Mouse (Mus musculus) lung, embryonic 16.5 days (tissue): ENCODE data around the gene Morc3. TPM values are rescaled to one million over a fixed set of nuclear protein-coding genes. Genes with fewer than 3 reads are reported as not detected.

Source experiments
- ATAC-seq: fragments of 200-750 bp; cut with Nextera tagmentation; 2 replicates; pipeline ENCODE4 v1.8.0; 2017; ENCODE audit warnings: low read depth, mild to moderate bottlenecking, moderate library complexity
- H3K27ac ChIP-seq: fragments of 300-500 bp; sonication (generic); 2 replicates; pipeline ENCODE4 v1.5.1; 2014; ENCODE audit warnings: mild to moderate bottlenecking, control low read depth, low read length
- H3K27me3 ChIP-seq: fragments of 300-500 bp; sonication (generic); 2 replicates; pipeline ENCODE4 v1.6.1; 2014; ENCODE audit warnings: low read depth, low read length, mixed read lengths; ENCODE audit not compliant: control insufficient read depth, insufficient read depth
- H3K36me3 ChIP-seq: fragments of 300-500 bp; sonication (generic); 2 replicates; pipeline ENCODE4 v1.6.1; 2014; ENCODE audit warnings: low read length; ENCODE audit not compliant: control insufficient read depth, insufficient read depth
- H3K4me1 ChIP-seq: fragments of 300-500 bp; sonication (generic); replicated peaks from 2 replicates; pipeline ENCODE4 v1.6.1; 2014; ENCODE audit warnings: low read length, mixed read lengths; ENCODE audit not compliant: control insufficient read depth, insufficient read depth
- H3K4me2 ChIP-seq: fragments of 300-500 bp; sonication (generic); 2 replicates; pipeline ENCODE4 v1.6.1; 2014; ENCODE audit warnings: low read depth, low read length, control low read depth
- H3K4me3 ChIP-seq: fragments of 300-500 bp; sonication (generic); 2 replicates; pipeline ENCODE4 v1.5.1; 2014; ENCODE audit warnings: mild to moderate bottlenecking, low read length, control low read depth
- H3K9ac ChIP-seq: fragments of 300-500 bp; sonication (generic); 2 replicates; pipeline ENCODE4 v1.6.1; 2014; ENCODE audit warnings: low read length, control low read depth
- H3K9me3 ChIP-seq: fragments of 300-500 bp; sonication (generic); 2 replicates; pipeline ENCODE4 v1.6.1; 2016; ENCODE audit warnings: low read length; ENCODE audit not compliant: control insufficient read depth
- WGBS: fragments of 180-500 bp; shearing (Covaris S2); extraction: QIAGEN DNeasy Blood & Tissue Kit; methylation state at CpG from one replicate; pipeline ENCODE4 v1.1.7; 2014; 5-methylcytosine and 5-hydroxymethylcytosine counted together
- polyA plus RNA-seq: library from polyadenylated mRNA; unstranded; fragments of >200 nt; fragmentation: Nextera tagmentation; extraction: Ambion mirVana; gene quantifications from 2 replicates; pipeline ENCODE4 v1.2.1, GENCODE M21; 2015

Morc3 gene
- polyA plus RNA-seq, 1 experiment from 2014 or later = 34.8 TPM

DNA sequence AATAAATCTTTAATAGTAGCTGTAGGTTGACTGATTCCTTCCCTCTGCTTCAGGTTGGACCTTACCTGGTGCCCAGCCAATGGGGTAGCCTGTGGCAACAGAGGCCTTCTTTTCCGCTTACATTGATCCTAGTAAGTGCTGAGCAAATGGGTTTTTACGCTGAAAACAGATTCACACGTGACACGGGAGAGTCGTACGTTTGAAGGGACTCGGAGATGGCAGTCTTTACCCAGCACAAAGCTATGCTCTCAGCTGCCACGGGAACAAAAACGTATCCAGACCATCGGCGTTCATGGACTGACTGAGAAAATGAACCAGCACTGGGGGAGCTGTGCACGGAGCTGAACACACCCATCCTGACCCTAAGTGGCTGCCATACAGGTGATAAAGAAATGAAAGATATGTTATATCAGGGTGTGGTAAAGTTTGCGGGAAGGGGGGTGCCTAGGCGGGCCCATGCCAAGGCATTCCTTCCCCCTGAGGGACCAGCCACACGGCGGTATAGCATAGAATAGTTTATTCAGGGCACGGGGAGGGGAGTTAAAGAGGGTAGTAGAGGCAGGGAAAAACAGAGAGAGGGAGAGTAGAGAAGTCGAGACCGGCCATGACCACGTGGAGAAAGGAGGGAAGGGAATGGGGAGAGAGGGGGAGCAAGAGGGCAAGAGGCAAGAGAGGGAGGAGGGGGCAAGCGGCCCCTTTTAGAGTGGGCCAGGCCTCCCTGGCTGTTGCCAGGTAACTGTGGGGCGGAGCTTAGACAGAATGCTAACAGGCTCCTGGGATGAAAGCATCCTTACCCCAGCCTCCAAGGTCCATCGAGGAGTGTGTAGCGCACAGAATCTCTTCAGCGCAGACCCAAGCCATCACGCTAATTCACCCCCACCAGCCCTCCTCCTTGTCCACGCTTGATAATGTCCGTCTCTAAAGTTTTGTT, 79.1 kb downstream of the Morc3 start:
- Histone ChIP-seq H3K27me3 (no peaks in the 10 kb centered on the region), H3K4me3 (no peak overlapping the region), H3K9ac (no peak overlapping the region), H3K4me1 (no peaks in the 10 kb centered on the region; the same call in 1 of the 2 replicates), H3K9me3 (no peaks in the 10 kb centered on the region), H3K27ac (no peak overlapping the region), H3K36me3 (no peaks in the 10 kb centered on the region), H3K4me2 (peak overlapping the region; percentile 17; the same call in 1 of the 2 replicates)
- ATAC-seq = peak; percentile 39
- 50% methylated on average over 28 of the region's 28 CpGs for WGBS

DNA sequence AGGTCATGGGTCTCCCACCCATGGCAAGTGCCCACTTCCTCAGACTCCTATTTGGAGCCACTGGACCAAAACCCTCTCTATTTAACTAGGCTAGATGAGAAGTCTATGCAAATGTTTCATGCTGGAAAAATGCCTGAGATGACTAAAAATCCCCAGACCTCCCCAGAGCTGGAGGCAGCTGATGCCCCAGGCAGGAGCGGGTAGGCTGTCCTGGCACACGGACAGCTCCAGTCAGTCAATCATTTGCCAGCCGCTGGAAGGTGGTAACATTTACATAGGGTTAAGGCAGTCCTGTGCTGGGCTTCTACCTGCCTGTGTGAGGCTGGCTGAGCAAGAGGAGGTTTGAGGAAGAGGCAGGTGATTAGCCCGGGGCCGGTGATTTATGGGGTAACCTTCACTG, 80.2 kb downstream of the Morc3 start:
- Histone ChIP-seq H3K9ac (no peak overlapping the region), H3K9me3 (no peaks in the 10 kb centered on the region), H3K27me3 (no peaks in the 10 kb centered on the region), H3K4me2 (no peak overlapping the region), H3K4me1 (no peaks in the 10 kb centered on the region; the same call in 1 of the 2 replicates), H3K36me3 (no peaks in the 10 kb centered on the region), H3K4me3 (no peak overlapping the region), H3K27ac (no peak overlapping the region)
- peak; percentile 57 for ATAC-seq
- WGBS = 43% methylated on average over 5 of the region's 5 CpGs

DNA sequence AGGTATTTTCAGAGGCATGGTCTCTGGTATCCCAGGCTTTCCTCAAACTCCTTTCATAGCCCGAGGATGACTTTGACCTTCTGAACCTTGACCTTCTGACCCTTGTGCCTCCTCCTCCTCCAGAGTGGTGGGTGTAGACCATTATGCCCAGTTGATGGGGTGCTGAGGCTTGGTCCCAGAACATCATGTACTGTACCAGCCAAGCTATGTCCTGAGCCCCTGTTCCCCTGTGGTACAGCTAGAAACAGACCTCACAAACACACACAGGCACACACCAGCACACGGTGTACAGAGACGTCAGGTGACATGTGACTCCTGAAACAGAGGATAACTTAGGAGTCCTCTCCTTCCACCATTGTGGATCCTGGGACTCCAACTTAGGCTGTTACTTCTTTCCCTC, 80.9 kb downstream of the Morc3 start:
- no peaks in the 10 kb centered on the region for H3K9me3 ChIP-seq
- H3K4me1 ChIP-seq = peaks cover 2% of the 10 kb centered on the region; the same call in 1 of the 2 replicates
- H3K36me3 ChIP-seq = no peaks in the 10 kb centered on the region
- ATAC-seq = no peak
- H3K27me3 ChIP-seq = no peaks in the 10 kb centered on the region
- no peak overlapping the region for H3K4me2 ChIP-seq
- H3K27ac ChIP-seq = no peak overlapping the region
- 53% methylated on average over 3 of the region's 3 CpGs for WGBS
- no peak overlapping the region for H3K9ac ChIP-seq
- no peak overlapping the region for H3K4me3 ChIP-seq

DNA sequence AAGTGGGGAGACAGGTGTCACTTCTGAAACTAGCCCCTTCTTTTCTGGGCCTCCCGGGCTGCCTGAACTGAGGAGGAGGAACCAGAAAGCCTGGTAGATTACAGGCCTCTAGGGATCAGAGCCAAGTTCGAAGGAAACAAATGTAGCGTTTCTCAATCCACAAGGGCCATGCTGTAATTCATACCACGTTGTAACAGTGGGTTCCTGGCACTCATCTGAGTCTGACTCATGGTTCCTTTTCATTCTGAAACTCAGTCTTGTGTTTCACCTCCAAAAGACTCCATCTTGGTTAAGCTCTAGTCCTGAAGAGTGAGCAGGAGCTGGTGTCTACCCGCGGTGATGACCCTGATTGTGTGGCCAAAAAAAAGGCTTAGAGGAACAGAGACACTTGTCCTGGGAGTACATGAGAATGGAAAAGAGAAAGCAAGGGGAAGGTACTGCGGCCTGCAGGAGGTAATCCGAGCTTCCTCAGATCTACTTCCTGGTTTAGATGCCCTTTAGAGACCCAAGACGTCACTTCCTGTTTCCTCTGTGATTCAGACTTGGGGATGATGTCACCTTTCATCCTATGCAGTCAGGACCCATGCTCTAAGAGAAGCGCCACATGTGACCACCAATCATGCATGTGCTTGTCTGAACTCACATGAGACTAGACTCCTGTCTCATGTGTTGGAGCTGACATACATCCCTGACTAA, 82.1 kb downstream of the Morc3 start:
- no peak overlapping the region for H3K9ac ChIP-seq
- no peak for ATAC-seq
- no peak overlapping the region for H3K27ac ChIP-seq
- H3K9me3 ChIP-seq = no peaks in the 10 kb centered on the region
- no peaks in the 10 kb centered on the region for H3K36me3 ChIP-seq
- peaks cover 5% of the 10 kb centered on the region; the same call in 1 of the 2 replicates for H3K4me1 ChIP-seq
- no peak overlapping the region for H3K4me2 ChIP-seq
- no peak overlapping the region for H3K4me3 ChIP-seq
- WGBS = 63% methylated on average over 10 of the region's 10 CpGs
- H3K27me3 ChIP-seq = no peaks in the 10 kb centered on the region

DNA sequence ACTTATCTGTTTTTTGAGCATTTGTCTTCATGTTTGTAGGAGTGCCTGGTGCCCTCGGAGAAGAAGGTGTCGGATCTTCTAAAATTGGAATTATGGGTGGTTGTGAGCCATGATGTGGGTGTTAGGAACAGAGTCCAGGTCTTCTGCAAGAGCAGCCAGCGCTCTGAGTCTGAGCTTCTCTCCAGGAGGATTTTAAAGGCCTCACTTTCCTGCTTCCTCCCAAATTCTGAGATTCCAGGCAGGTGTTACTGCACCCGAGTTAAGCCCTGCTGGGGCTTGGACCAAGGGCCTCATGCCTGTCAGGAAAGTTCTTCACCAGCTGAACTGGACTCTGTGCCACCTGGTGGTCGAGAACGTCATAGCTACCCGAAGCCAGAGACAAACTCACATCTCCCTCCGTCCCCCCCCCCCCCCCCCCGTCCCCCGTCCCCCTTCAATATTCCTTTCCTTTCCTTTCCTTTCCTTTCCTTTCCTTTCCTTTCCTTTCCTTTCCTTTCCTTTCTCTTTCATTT, 83.5 kb downstream of the Morc3 start:
- peaks cover 5% of the 10 kb centered on the region; the same call in 1 of the 2 replicates for H3K4me1 ChIP-seq
- ATAC-seq = no peak
- no peaks in the 10 kb centered on the region for H3K36me3 ChIP-seq
- no peak overlapping the region for H3K9ac ChIP-seq
- WGBS = 38% methylated on average over 7 of the region's 10 CpGs
- no peak overlapping the region for H3K4me2 ChIP-seq
- H3K27me3 ChIP-seq = no peaks in the 10 kb centered on the region
- no peak overlapping the region for H3K27ac ChIP-seq
- no peak overlapping the region for H3K4me3 ChIP-seq
- no peaks in the 10 kb centered on the region for H3K9me3 ChIP-seq

DNA sequence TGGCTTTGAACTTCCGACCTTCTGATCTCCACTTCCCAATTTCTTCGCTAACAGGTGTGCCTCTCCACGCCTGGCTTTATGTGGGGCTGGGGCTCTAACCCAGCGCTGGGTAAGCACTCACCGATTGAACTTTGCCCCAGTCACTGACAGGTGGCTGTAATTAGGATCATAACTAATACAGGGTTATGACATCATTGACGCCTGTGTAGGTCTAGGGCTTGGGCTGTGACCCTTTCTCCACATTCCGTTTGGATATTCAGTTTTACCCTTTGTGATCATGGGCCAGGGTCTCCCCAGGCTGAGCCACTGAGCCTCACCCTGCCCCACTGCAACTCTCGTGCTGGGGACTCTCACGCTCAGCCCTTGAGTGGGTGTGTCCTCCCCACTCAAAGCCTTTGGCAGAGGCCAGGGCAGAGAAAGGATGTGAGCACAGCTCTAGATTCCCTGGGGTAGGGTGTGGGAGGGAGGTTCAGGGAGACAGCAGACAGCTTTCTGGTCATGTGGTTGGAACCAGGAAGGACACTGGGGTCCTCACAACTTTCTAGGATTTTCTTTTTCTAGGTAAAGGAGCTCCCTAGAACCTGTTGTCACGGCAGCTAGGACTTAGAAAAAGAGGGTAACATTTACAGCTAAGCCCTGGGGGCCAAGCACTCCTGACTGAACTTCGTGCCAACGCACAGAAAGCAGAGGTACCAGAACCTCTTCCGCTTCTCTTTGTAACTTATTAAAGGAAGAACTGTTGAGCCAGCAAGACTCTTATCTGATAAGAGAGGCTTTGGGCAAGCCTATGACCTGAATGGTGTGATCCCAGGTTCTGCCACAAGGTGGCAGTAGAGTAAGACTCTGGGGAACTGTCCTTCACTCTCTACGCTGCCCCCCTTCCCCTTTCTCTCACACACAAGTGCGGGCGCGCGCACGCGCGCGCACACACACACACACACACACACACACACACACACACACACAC, 86.1 kb downstream of the Morc3 start:
- Histone ChIP-seq H3K4me3 (0 out of 2 replicates have a peak overlapping the region, but pooled peaks have one; percentile 1), H3K9me3 (no peaks in the 10 kb centered on the region), H3K27me3 (no peaks in the 10 kb centered on the region), H3K27ac (0 out of 2 replicates have a peak overlapping the region, but pooled peaks have one; percentile 3), H3K4me2 (no peak overlapping the region; the same call in 1 of the 2 replicates), H3K36me3 (no peaks in the 10 kb centered on the region), H3K4me1 (0 out of 2 replicates have a peak, but pooled peaks cover 5% of the 10 kb centered on the region), H3K9ac (no peak overlapping the region)
- peak; percentile 76 for ATAC-seq
- 29% methylated on average over 22 of the region's 22 CpGs for WGBS

DNA sequence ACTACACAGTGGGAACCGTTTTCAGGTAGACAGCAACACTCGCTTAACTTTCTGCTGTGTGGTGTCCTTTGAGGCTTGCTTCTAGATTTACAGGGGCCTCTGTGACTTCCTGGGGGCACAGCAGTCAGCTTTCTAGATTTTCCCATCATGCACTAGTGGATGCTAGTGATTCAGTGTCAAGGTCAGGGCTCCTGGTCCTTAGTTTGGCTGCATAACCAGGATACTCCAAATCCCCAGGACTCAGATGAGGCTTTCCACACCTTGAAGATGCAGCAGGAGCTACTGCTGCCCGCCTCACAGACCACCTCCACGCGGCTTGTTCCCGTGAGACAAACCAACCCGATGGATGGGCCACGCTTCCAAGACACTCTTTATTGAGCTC, 86.7 kb downstream of the Morc3 start:
- Histone ChIP-seq H3K27ac (no peak overlapping the region), H3K27me3 (no peaks in the 10 kb centered on the region), H3K36me3 (no peaks in the 10 kb centered on the region), H3K9ac (no peak overlapping the region), H3K9me3 (no peaks in the 10 kb centered on the region), H3K4me2 (no peak overlapping the region; the same call in 1 of the 2 replicates), H3K4me3 (0 out of 2 replicates have a peak overlapping the region, but pooled peaks have one; percentile 1), H3K4me1 (0 out of 2 replicates have a peak, but pooled peaks cover 5% of the 10 kb centered on the region)
- whole genome bisulfite sequencing = 62% methylated on average over 8 of the region's 8 CpGs
- ATAC-seq = peak; percentile 6; the same call in 1 of the 2 replicates

DNA sequence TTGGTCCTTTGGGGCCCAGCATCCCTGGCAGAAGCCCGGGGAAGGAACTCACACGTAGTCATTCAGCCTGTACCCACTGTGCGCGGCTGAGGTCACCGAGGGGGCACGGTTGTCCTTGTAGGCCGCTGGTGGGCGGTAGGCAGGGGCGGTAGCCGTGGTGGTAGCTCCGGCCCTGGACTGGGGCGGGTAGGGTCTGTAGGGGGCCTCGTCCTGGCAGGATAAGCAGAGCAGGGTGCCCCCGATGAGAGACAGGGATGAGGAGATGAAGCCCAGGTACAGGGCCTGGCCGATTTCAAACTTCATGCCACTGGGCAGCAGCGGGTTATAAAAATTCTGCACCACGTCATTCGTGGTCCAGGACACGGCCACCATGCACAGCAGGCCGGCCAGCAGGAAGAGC, 87.3 kb downstream of the Morc3 start:
- H3K36me3 ChIP-seq = no peaks in the 10 kb centered on the region
- H3K27ac ChIP-seq = no peak overlapping the region
- no peaks in the 10 kb centered on the region for H3K9me3 ChIP-seq
- H3K4me2 ChIP-seq = no peak overlapping the region
- H3K9ac ChIP-seq = no peak overlapping the region
- no peak for ATAC-seq
- H3K4me1 ChIP-seq = 0 out of 2 replicates have a peak, but pooled peaks cover 5% of the 10 kb centered on the region
- no peak overlapping the region for H3K4me3 ChIP-seq
- WGBS = 67% methylated on average over 20 of the region's 20 CpGs
- no peaks in the 10 kb centered on the region for H3K27me3 ChIP-seq
